Mouse (Mus musculus) liver, embryonic 15.5 days (tissue): ENCODE results near the gene Zp1. TPM values are rescaled to one million over a fixed set of nuclear protein-coding genes. Genes with fewer than 3 reads are reported as not detected.

Experiments
- ATAC-seq: fragments of 200-750 bp; cut with Nextera tagmentation; 2 replicates; pipeline ENCODE4 v1.8.0; 2017; ENCODE audit warnings: moderate number of reproducible peaks, mild to moderate bottlenecking, moderate library complexity; ENCODE audit not compliant: insufficient read depth
- H3K27ac ChIP-seq: fragments of 300-500 bp; sonication (generic); replicated peaks from 2 replicates; pipeline ENCODE4 v1.5.1; 2015; ENCODE audit warnings: mild to moderate bottlenecking, inconsistent platforms
- H3K27me3 ChIP-seq: fragments of 300-500 bp; sonication (generic); 2 replicates; pipeline ENCODE4 v1.6.1; 2015; ENCODE audit warnings: mild to moderate bottlenecking, inconsistent platforms
- H3K36me3 ChIP-seq: fragments of 300-500 bp; sonication (generic); replicated peaks from 2 replicates; pipeline ENCODE4 v1.6.1; 2015; ENCODE audit warnings: moderate library complexity, mild to moderate bottlenecking, inconsistent platforms
- H3K4me1 ChIP-seq: fragments of 300-500 bp; sonication (generic); replicated peaks from 2 replicates; pipeline ENCODE4 v1.6.1; 2015; ENCODE audit warnings: inconsistent platforms
- H3K4me2 ChIP-seq: fragments of 300-500 bp; sonication (generic); 2 replicates; pipeline ENCODE4 v1.6.1; 2015; ENCODE audit warnings: moderate library complexity, mild to moderate bottlenecking, inconsistent platforms
- H3K4me3 ChIP-seq: fragments of 300-500 bp; sonication (generic); replicated peaks from 2 replicates; pipeline ENCODE4 v1.5.1; 2015; ENCODE audit warnings: mild to moderate bottlenecking, inconsistent platforms
- H3K9ac ChIP-seq: fragments of 300-500 bp; sonication (generic); 2 replicates; pipeline ENCODE4 v1.6.1; 2015; ENCODE audit warnings: moderate library complexity, mild to moderate bottlenecking, inconsistent platforms
- H3K9me3 ChIP-seq: fragments of 300-500 bp; sonication (generic); replicated peaks from 2 replicates; pipeline ENCODE4 v1.6.1; 2016; ENCODE audit warnings: inconsistent platforms
- WGBS: fragments of 180-500 bp; shearing (Covaris S2); methylation state at CpG from one replicate; pipeline ENCODE4 v1.1.7; 2015; ENCODE audit warnings: mixed read lengths; ENCODE audit not compliant: insufficient replicate concordance; 5-methylcytosine and 5-hydroxymethylcytosine counted together
- polyA plus RNA-seq: library from polyadenylated mRNA; unstranded; fragments of >200 nt; fragmentation: Nextera tagmentation; extraction: Ambion mirVana; gene quantifications from 2 replicates; pipeline ENCODE4 v1.2.1, GENCODE M21; 2015

Zp1 gene
- polyA plus RNA-seq, 1 experiment from 2014 or later: not detected

- Histone ChIP-seq H3K4me2 (no peak overlapping the region), H3K4me1 (peaks cover 19% of the 10 kb centered on the region), H3K9me3 (no peaks in the 10 kb centered on the region), H3K9ac (no peak overlapping the region), H3K4me3 (no peak overlapping the region), H3K27me3 (no peaks in the 10 kb centered on the region), H3K27ac (no peak overlapping the region), H3K36me3 (peaks cover 86% of the 10 kb centered on the region)
- 75% methylated on average over 5 of the region's 5 CpGs for WGBS
- no peak for ATAC-seq
Observed at GRCm38 (mm10) chr19:10901046-10901445, 19.4 kb downstream of the Zp1 start.

DNA sequence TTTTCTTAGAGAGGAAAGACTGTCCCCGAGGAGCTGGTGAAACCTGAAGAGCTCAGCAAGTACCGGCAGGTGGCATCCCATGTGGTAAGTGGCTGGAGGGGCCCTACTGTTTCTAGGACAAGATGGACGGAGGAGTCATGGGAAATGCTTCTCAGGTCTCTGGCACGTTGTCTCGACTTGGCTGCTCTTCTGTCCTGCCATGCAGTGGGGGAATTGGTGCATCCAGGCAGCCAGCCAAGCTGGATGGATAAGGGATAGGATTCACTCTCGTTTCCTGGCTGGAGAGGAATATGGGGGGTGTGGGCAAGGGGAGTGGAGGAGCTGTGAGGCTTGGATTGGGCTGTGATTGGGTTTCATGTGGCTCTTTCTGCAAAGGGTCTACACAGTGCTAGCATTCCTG, 20.1 kb downstream of the Zp1 start:
- H3K9ac ChIP-seq: no peak overlapping the region
- peaks cover 79% of the 10 kb centered on the region for H3K36me3 ChIP-seq
- H3K4me2 ChIP-seq: no peak overlapping the region
- no peak for ATAC-seq
- no peak overlapping the region for H3K4me3 ChIP-seq
- 75% methylated on average over 6 of the region's 6 CpGs for WGBS
- no peaks in the 10 kb centered on the region for H3K9me3 ChIP-seq
- peaks cover 26% of the 10 kb centered on the region for H3K4me1 ChIP-seq
- H3K27me3 ChIP-seq: no peaks in the 10 kb centered on the region
- no peak overlapping the region for H3K27ac ChIP-seq

GRCm38 (mm10) chr19:10897491-10897890, 22.9 kb downstream of the Zp1 start:
- Histone ChIP-seq H3K36me3 (peaks cover 50% of the 10 kb centered on the region), H3K4me3 (no peak overlapping the region), H3K4me1 (peaks cover 30% of the 10 kb centered on the region), H3K9me3 (no peaks in the 10 kb centered on the region), H3K9ac (no peak overlapping the region), H3K27me3 (no peaks in the 10 kb centered on the region), H3K4me2 (no peak overlapping the region), H3K27ac (no peak overlapping the region)
- 71% methylated on average over 8 of the region's 8 CpGs for WGBS
- no peak for ATAC-seq

- Histone ChIP-seq H3K4me1 (peaks cover 30% of the 10 kb centered on the region), H3K36me3 (peaks cover 44% of the 10 kb centered on the region), H3K27me3 (no peaks in the 10 kb centered on the region), H3K4me2 (peak overlapping the region; percentile 92), H3K27ac (no peak overlapping the region; the same call in 1 of the 2 replicates), H3K9me3 (no peaks in the 10 kb centered on the region), H3K4me3 (peak overlapping the region; percentile 76), H3K9ac (peak overlapping the region; percentile 73)
- WGBS: 57% methylated on average over 7 of the region's 7 CpGs
- ATAC-seq: no peak
Observed at GRCm38 (mm10) chr19:10896849-10897248, 23.6 kb downstream of the Zp1 start.

DNA sequence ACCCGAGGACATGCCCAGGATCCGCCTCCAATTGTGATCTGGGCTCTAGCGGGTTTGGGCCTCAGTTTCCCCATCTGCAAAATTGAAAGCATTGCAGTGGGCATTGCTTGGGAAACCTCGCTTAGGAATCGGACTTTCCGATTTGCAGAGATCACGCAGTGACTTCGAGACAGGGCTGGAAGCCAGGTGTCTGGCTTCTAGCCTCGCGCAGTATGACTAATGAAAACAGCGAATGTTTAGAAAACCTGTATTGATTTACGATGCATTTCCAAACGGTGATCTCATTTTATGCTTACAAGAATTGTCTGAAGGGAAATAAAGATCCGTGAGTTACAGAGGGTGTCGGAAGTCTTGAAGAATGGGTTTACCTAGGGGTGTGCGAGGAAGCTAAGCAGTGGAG, 24.7 kb downstream of the Zp1 start:
- Histone ChIP-seq H3K27me3 (no peaks in the 10 kb centered on the region), H3K36me3 (peaks cover 33% of the 10 kb centered on the region), H3K4me3 (peak overlapping the region; percentile 76), H3K4me2 (peak overlapping the region; percentile 92), H3K4me1 (peaks cover 30% of the 10 kb centered on the region), H3K9ac (peak overlapping the region; percentile 73), H3K27ac (peak overlapping the region; percentile 80), H3K9me3 (no peaks in the 10 kb centered on the region)
- under 1% methylated on average over 16 of the region's 16 CpGs for WGBS
- ATAC-seq: no peak

- peak within 1 kb of the TSS; percentile 92 for H3K4me2 ChIP-seq
- ATAC-seq: peak; percentile 94
- H3K36me3 ChIP-seq: peaks cover 26% of the 10 kb centered on the region
- peak within 1 kb of the TSS; percentile 80 for H3K27ac ChIP-seq
- H3K9ac ChIP-seq: peak within 1 kb of the TSS; percentile 73
- peak within 1 kb of the TSS; percentile 76 for H3K4me3 ChIP-seq
- H3K4me1 ChIP-seq: peaks cover 30% of the 10 kb centered on the region
- no peaks in the 10 kb centered on the region for H3K9me3 ChIP-seq
- H3K27me3 ChIP-seq: no peaks in the 10 kb centered on the region
- 0% methylated on average over 43 of the region's 43 CpGs for WGBS
Observed at GRCm38 (mm10) chr19:10895016-10895528, 25.4 kb downstream of the Zp1 start, which contains the start of gene Prpf19. TSS of gene Prpf19 (plus strand) at chr19:10895231.

- Histone ChIP-seq H3K27ac (no peak overlapping the region), H3K4me2 (no peak overlapping the region), H3K36me3 (no peaks in the 10 kb centered on the region), H3K27me3 (no peaks in the 10 kb centered on the region), H3K9ac (no peak overlapping the region), H3K9me3 (no peaks in the 10 kb centered on the region), H3K4me1 (peaks cover 27% of the 10 kb centered on the region), H3K4me3 (no peak overlapping the region)
- 60% methylated on average over 3 of the region's 3 CpGs for WGBS
- ATAC-seq: no peak
Observed at GRCm38 (mm10) chr19:10892201-10892600, 28.2 kb downstream of the Zp1 start.

DNA sequence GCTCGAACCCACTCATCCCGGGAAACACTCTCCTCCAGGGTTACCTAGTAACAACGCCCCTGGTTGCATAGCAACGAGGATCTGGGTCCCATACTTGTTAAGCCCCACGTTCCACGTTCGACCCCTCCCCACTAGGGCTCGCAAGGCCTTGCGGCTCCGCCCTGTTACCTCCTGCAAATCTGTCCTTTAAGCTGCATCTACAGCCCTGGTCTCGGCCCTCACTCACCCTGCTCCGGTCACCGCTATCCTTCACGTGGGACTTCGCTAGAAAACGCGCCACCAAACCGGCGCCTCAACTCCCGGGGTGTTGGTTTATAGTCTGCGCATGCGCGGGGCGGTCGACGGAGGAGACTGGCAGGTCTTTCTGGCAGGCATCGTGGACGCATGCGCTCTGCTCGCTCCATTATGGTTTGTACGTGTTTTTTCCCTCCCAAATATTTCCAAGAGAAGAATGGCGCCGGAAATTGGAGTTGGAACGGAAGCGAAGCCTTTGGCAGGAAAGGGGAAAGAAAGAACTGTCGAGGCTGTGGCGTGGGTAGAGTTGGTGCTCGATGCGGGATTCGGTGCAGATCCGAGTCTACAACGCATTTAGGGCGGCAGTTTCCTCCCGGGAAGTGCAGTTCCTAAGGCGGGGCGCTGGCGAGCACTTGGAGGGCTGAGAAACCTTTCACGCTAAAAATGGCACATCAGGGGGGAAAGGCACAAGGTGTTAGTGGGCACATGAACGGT, 38.8 kb downstream of the Zp1 start, which contains the start of gene Tmem109:
Tmem109 (minus strand) TSS at position 576 of the 729 bp plus-strand sequence.
- Histone ChIP-seq H3K4me2 (peak within 1 kb of the TSS; percentile 94), H3K27me3 (no peaks in the 10 kb centered on the region), H3K4me1 (peaks cover 31% of the 10 kb centered on the region), H3K9me3 (no peaks in the 10 kb centered on the region), H3K9ac (peak within 1 kb of the TSS; percentile 56), H3K36me3 (no peaks in the 10 kb centered on the region), H3K27ac (peak within 1 kb of the TSS; percentile 55), H3K4me3 (peak within 1 kb of the TSS; percentile 60)
- under 1% methylated on average over 49 of the region's 49 CpGs for WGBS
- ATAC-seq: peak; percentile 84

DNA sequence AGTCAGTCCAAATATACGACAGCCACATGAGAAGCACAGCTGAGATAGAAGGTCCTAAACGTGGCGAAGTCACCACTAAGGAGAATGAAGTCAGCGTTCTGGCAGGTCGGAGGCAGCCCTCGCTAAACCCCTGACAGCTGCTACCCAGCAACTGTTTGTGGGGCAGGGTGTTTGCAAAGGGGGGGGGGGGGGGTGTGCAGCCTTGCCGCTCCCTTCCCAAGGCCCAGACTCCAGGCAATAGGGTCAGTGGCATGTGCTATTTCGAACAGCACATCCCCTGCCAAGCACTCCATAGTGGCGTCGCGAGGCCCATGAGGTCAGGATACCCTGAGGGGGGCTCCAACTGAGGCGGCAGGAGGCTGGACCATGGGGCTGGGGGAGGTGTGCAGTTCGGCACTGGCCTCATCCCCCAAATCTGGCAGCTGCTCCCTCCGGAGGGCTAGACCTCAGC, 39.4 kb downstream of the Zp1 start:
- Histone ChIP-seq H3K4me3 (peak overlapping the region; percentile 60), H3K27me3 (no peaks in the 10 kb centered on the region), H3K27ac (no peak overlapping the region), H3K4me1 (peaks cover 31% of the 10 kb centered on the region), H3K9ac (peak overlapping the region; percentile 56), H3K9me3 (no peaks in the 10 kb centered on the region), H3K36me3 (no peaks in the 10 kb centered on the region), H3K4me2 (peak overlapping the region; percentile 94)
- WGBS: 5% methylated on average over 14 of the region's 14 CpGs
- peak; percentile 20 for ATAC-seq

- Histone ChIP-seq H3K9me3 (no peaks in the 10 kb centered on the region), H3K4me3 (peak overlapping the region; percentile 60), H3K9ac (no peak overlapping the region), H3K27ac (no peak overlapping the region), H3K36me3 (no peaks in the 10 kb centered on the region), H3K4me1 (peaks cover 31% of the 10 kb centered on the region), H3K4me2 (peak overlapping the region; percentile 94), H3K27me3 (no peaks in the 10 kb centered on the region)
- WGBS: 31% methylated on average over 7 of the region's 7 CpGs
- peak; percentile 18; the same call in 1 of the 2 replicates for ATAC-seq
Observed at GRCm38 (mm10) chr19:10880085-10880974, 40.1 kb downstream of the Zp1 start.
